Mouse (Mus musculus): ENCODE results near the gene Sh3bp1.

The Sh3bp1 gene

DNA sequence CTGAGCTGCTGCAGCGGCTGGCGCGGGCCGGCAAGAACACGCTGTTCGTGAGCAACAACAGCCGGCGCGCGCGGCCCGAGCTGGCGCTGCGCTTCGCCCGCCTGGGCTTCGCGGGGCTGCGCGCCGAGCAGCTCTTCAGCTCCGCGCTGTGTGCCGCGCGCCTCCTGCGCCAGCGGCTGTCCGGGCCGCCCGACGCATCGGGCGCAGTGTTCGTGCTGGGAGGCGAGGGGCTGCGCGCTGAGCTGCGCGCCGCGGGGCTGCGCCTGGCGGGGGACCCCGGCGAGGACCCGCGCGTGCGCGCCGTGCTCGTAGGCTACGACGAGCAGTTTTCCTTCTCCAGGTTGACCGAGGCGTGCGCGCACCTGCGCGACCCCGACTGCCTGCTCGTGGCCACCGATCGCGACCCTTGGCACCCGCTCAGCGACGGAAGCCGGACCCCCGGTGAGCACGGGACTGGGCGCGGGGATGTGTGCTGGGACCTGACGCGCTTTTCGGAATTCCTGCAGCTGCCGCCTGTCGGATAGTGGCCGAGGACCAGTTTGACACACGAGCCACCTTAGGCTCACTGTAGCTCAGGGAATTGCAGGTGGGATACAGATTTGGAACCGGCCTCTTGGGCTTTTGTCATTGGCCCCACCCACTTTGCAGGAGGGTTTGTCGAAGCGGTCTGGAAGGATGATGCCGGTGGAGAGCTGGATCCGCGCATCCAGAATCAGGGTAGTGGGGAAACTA is 14.7 kb downstream of the Sh3bp1 start:
- DNase-seq (ENCODE audit: inconsistent age in 2 of 2, low spot score in 1 of 2) = peak; percentile 55 to 60

DNA sequence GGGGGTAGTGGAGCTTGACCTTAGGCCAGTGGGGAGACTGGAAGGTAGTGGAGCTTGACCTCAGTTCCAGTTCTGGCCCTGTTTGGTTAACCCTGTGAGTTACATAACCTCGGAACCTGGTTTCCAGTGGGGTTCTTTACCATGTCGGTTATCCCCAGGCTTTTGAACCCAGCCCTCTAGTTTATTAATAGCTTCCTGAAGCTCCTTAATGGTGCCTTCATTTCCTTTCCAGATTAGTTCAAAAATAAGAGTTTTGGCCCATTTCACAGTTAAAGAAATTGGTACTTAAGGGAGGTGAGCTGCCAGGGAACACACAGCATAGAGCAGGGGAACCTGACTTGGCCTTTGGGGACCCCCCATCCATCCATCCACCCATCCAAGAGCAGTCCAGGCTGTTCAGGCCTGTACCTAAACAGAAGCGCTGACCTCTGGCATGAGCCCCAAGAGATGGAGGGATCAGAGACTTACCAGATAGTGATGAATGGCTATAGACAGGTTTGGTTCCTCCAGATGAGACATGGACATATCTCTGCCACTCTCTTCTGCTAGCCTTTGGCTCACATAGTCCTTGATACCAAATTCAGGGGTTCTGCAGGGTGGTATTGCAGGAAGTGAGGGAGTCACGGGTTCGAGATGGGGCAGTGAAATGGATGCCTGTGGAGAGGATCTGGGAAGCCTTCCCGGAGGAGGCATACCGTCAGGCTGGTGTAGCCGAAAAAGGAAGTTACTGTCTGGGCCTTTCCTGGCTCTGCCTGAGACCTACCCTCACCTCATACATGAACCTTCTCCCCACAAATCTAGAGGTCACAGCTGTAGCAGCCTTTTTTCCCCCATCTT is 15.5 kb downstream of the Sh3bp1 start:
- peak in 1 of 2 experiments; percentile 52 for DNase-seq (ENCODE audit: inconsistent age in 2 of 2, low spot score in 1 of 2)

DNA sequence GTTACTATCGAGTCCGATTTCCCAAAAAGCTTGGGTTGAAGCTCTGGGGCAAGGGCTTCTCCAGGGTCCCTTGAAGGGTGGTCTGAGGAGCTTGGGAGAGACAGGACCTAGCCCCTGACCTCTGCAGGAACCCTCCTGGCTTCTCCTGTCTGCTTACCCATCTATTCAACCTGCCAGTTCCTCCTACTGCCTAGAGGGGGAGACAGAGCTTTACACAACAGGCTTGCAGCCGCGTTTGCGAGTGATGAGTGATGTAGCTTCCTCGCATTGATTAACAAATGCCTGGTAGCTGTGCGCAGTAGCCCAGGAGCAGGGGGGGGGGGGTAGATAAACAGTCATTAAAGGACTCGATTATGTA is 16.1 kb downstream of the Sh3bp1 start:
- peak; percentile 71 to 90 for DNase-seq (ENCODE audit: inconsistent age in 2 of 2, low spot score in 1 of 2)

DNA sequence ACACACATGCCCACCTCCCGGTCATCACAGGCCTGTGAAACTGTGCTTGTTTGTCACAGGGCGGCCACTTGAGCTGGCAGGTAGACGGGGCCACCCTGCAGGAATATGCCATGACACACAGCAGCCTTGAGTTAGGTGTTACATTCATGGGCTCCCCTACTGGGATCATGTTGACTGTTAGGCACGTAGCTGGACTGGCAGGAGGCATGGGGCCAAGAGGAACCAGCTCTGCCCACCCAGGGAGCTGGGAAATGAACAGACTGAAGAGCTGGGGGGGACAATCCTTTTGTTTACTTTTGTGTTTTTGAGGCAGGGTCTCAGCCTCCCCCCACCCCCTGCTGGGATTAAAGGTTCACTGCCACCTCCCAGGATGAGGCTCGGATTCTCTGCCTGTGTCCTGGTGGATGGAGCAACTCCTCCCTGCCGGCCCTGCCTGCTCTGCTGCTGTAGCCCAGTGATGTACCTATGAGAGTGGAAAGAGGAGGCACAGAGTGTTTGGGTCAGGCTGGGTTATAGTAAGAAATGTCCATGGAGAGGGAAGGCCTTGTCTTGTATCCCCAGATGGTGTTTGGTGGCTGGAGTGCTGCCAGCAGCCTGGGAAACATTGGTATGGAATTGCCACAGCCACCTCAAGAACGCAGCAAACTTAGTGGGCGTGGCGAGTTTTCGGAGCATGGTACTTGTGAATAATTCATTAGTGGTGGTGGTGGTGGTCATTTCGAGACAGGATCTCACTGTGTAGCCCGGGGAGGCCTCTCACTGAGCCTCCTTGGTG is 16.7 kb downstream of the Sh3bp1 start:
- DNase-seq (ENCODE audit: inconsistent age in 2 of 2, low spot score in 1 of 2) = peak in 1 of 2 experiments; percentile 27

DNA sequence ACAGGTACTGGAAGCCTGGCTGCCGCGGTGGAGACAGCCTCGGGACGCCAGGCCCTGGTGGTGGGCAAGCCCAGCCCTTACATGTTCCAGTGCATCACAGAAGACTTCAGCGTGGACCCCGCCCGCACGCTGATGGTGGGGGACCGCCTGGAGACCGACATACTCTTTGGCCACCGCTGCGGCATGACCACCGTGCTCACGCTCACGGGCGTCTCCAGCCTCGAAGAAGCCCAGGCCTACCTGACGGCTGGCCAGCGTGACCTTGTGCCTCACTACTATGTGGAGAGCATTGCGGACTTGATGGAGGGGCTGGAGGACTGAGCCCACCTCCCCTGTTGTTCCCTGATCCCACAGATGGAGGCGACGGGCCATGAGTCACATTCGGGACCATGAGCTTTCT is 18.6 kb downstream of the Sh3bp1 start:
- DNase-seq (ENCODE audit: inconsistent age in 2 of 2, low spot score in 1 of 2) = peak in 1 of 2 experiments; percentile 27

DNA sequence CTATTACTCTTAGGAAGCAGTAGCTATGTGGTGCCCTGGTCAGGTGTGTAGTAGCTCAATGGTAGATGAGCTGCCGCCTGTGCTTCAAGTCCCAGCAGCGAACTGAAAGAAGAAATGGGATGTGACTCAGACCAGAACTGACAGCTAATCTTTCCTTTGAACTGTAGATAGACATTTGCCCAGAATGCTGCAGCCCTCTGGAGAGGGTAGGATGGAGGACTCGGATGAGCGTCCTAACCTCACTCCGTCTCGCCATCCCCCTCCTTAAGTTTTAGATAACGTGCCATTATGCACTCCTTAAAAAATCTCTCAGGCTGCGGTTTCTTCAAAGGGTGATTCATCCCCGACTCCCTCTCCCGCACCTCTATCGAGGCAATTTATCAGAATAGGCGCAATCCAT is 20.3 kb downstream of the Sh3bp1 start:
- peak; percentile 41 to 71 for DNase-seq (ENCODE audit: inconsistent age in 2 of 2, low spot score in 1 of 2)

DNA sequence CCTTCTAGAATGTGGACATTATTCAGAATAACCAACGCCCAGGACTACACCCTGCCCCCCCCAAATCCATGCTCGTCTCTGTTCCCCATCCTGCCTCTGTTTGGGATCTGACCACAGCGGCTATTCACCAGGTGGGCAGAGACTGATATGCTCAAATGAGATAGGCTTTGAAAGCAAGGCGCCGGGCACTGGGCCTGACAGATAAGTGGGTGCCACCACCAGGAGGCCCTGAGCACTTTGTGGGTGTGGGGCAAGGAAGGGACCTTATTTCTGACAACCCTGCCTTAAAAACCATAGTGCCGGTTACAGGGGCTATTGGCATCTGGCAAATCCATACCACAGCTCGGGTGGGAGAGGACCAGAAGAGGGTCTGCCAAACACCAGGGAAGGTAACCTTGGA is 23.1 kb downstream of the Sh3bp1 start:
- no peak for DNase-seq (ENCODE audit: inconsistent age in 2 of 2, low spot score in 1 of 2)

DNA sequence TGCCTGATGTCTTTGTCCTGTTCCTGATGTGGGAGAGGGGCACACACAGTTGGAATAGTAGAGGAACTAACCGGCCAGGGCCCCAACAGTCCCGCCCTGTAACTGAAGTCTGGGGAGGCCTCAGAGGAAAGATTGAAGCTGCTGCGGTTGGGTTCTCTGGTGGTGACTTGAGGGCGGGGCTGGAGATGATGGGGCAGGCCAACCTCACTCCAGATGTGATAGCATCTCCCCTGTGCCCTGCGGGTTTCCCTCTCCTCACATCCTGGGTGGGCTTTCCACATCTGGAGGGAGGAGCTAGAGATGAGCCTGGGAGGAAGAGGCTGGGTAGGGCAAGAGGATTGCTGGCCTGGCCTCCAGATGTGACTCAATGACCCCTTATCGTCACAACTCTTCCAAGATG is 24.0 kb downstream of the Sh3bp1 start:
- DNase-seq (ENCODE audit: inconsistent age in 2 of 2, low spot score in 1 of 2) = peak in 1 of 2 experiments; percentile 17

DNA sequence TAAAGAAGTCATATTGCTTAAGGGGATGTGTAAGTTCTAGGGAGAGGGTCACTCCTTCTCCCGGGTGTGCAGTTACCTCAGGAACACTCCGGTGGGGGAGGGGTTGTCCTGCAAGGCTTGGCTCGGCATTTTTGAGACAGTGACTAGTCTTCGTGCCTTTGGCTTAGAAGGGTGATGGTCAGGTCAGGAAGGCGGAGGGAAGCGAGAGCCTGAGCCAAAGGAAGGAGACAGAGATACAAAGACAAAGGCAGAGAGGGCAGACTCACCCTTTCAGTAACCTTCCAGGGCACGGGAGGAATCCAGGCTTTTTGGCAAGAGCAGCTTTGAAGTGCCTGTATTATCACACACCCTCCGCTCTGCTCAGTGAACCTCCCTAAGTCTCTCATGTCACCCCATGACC is 25.6 kb downstream of the Sh3bp1 start:
- peak; percentile 69 to 86 for DNase-seq (ENCODE audit: inconsistent age in 2 of 2, low spot score in 1 of 2)

DNA sequence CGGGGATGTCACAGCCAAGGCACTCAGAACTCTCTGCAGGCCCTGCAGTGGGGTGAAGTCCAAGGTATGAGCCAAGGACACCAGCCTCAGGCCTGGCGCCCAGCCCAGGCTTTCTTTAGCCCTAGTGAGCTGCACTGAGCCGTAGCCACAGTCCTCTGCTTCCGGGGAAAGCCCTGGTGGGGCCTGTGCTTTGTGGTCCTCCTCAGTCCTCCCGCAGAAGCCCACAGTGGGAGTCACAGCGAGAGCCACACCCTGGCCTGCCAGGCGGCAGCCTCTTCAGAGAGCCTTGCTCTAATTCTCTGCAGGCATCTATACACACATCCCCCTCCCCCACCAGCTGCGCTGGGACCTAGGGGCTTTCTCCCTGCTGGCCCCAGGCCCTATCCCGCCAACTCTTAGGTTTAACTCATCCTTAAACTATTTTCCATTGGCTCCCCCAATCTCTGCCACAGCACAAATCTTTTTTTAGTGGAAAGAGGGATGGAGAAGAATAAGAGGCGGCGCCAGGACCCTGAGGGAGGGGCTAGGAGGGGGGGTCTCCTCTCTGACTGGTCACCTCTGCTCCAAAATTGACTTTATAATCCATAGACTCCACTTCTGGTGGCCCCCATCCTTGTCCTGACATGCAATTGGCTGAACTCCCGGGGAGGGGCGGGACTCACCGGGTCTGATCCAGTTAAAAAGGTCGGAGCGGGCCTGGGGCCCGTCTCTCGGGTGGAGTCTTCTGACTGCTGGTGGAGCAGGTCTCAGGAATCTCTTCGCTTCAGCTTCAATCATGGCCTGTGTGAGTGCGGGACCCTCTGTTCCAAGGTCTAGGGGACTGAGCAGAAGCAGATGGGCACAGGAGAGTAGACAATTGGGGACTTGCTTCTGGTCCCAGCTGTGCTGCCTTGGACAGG is 26.7 kb downstream of the Sh3bp1 start, which contains the start of gene Lgals1:
Lgals1 (plus strand) TSS at position 705 of the 899 bp plus-strand sequence.
- DNase-seq (ENCODE audit: inconsistent age in 2 of 2, low spot score in 1 of 2) = peak; percentile 93 to 97

DNA sequence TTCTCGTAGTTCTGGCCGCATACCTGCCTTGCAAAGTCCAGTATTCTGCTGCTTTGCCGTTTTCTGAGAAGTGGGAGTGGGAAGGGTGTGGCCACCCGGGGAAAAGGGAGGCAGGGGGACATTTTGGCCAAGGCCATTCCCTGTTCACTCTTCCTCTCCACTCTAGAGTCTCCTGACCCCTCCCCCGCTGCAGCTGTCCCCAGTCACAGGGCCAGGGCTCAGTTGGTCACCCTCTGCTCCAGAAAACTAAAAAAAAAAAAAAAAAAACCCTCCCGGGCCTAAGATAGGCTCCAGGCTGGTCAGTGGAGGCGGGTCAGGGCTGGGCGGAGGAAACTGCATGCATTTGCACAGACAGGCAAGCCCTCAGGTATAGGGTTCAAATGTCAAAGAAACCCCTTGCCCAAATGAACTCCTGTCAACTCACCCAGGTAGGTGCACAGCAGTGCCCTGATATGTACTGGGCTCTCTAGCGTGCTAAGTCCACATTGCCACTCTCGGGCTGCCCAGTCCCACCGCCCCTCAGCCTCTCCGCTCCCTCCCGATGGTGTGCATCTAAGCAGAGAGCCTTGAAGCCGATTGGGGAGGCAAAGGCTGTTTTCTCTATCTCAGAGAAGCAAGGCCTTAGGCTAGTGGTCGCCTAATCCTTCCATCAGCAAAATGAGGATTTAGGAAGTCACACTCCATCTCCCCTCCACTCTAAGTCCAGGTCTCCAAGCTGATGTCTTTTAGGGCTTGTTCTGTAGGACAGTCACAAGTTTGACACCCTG is 27.6 kb downstream of the Sh3bp1 start:
- DNase-seq (ENCODE audit: inconsistent age in 2 of 2, low spot score in 1 of 2) = peak; percentile 63 to 80

DNA sequence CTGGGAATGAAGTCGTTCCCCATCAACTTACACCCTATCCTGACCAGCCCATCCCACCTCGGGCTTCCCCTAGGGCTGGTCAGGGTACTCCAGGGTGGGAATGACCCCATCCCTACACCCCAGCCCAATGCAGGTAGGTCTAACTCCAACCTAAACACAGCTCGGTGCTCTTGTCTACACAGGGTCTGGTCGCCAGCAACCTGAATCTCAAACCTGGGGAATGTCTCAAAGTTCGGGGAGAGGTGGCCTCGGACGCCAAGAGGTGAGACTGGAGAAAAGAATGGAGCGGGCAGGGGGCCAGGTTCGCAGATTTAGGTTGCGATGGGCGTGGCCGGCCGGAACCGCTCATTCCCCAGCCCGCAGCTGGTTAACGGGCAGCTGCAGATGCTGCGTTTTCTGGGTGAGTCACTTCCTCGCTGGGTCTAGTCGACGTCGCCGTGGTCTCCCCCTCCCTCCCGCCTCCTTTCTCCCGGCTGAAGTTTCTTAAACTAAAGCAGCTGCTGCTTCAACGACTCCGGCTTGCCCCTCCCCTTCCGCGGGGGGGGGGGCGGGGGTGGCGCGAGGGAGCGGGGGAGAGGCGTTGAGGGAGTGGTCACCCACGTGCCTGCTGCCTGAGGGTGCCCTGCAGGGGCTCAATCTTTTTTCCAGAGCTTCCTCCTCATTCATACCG is 28.4 kb downstream of the Sh3bp1 start:
- peak; percentile 86 to 90 for DNase-seq (ENCODE audit: inconsistent age in 2 of 2, low spot score in 1 of 2)

DNA sequence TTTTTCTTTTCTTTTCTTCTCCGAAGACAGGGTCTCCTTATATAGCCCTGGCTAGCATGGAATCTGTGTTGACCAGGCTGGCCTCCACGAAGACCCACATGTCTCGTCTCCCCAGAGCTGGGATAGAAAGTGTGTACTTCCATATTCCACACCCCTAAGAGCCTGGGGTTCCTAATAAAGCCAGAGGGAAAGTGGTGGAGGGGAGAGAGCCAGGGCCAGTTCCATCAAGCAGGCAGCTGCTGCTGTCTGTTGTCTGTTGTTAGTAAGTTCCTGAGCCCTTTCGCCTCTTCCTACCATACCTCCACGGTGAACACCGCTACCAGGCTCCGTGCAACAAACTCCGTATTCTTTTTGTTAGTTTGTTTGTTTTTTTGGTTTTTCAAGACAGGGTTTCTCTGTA is 29.0 kb downstream of the Sh3bp1 start:
- DNase-seq (ENCODE audit: inconsistent age in 2 of 2, low spot score in 1 of 2) = peak in 1 of 2 experiments; percentile 43

DNA sequence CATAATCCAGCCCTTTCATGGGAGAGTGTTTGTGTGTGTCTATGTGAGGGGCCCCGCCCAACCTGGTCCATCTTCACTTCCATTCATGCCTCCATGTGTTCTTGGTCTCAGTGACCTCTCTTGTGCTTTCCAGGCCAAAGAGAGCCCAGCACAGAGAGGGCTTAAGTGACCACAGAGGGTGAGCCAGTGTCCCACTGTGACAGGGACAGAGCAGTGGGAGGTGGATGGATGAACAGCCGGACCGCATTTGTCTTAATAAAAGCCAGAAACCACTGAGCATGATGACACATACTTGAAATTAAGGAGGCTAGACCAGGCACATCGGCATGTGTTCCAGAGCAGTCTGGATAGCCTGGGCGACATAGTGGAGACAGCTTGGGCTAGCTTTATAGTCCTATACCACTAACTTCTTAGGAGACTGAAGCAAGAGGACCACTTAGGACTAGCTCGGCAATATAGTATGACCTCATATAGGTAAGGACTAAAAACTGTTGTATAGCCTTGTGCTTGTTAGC is 30.7 kb downstream of the Sh3bp1 start:
- DNase-seq (ENCODE audit: inconsistent age in 2 of 2, low spot score in 1 of 2) = peak in 1 of 2 experiments; percentile 42

DNA sequence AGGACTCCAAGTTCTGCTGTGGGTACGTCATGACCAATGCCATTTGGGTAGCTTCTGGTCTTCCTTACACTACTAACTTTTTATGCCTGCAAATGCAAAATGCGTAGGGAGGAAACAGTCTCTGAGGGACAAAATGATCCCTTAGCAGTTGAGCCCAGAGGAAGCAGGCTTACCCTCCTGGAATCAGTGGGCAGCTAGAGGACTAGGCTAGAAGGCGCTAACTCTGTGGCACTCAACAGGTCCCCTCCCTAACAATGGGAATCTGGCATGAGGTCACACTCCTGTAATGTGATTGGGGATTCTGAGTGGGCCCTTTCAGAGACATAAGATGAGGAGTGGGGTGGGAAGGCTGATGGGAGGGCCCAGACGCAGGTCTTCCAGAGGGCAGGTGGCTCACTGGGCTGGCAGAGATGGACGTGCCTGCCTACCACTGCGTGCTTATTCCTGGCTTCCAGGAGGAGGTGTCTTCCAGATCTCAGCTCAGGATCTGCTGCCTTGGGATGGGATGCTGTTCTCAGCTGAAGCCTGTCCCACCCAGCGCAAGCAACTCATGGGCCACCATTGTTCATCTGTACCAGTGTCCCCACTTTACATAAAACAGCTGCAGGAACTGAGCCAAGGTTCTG is 31.3 kb downstream of the Sh3bp1 start:
- peak in 1 of 2 experiments; percentile 28 for DNase-seq (ENCODE audit: inconsistent age in 2 of 2, low spot score in 1 of 2)

DNA sequence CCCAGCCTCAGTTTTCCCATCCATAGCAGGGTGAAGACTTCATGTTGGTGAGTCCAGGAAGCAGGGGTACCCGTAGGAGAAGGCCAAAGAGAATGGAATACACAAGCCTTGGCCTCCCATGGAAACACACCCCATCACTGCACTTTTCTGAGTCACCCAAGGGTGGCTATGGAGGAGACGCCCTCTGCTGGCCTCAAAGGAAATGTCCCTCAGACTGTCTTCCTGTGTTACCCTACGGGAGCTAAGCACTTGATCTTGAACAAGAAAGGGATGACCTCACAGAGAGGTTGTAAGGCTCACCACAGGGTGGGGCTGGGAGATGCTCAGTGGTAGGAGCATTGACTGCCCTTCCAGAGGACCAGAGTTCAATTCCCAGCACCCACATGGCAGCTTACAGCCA is 32.0 kb downstream of the Sh3bp1 start:
- peak; percentile 75 to 86 for DNase-seq (ENCODE audit: inconsistent age in 2 of 2, low spot score in 1 of 2)

DNA sequence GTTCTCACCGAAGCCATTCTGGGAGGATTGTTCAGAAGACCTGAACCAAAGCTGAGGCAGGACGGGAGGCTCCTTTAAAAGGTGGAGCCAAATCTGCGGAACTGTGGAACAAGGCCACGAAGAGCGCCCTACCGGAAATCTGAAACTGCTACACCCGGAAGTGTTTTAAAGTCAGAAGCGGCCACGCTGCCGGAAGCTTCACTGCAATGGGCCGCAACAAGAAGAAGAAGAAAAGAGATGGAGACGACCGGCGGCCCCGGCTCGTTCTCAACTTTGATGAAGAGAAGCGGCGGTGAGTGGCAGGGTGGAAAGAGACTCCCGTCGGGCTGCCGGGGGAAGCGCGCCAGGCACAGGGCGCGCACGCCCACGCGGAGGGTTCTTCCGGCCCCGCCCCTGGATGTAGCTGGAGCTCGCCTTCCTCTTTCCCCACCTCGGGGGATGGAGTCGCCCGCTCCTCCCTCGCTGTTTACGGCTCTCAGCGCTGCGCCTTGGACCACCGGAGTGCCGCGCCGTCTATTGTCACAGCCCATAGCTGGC is 35.3 kb downstream of the Sh3bp1 start, which contains the start of gene Nol12:
Nol12 (plus strand) TSS at position 150 of the 537 bp plus-strand sequence.
- DNase-seq (ENCODE audit: inconsistent age in 2 of 2, low spot score in 1 of 2) = peak; percentile 83 to 96

DNA sequence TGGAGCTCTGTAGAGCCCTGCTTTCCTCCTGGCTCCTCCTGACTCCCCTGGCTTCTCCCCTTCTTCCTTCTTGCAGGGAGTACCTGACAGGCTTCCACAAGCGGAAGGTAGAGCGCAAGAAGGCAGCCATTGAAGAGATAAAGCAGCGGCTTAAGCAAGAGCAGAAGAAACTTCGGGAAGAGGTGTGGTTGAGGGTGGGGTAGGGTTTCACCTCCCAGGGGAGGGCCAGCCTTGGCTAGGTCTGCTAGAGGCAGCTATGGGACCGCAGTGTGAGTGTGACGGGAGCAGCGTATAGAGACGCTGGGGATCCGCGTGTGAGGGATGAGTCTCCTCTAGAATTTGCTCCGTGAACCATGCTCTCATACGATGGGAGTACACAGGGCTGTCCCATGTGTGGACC is 36.8 kb downstream of the Sh3bp1 start:
- DNase-seq (ENCODE audit: inconsistent age in 2 of 2, low spot score in 1 of 2) = no peak

Measured in adrenal gland, adult (tissue).